Mouse (Mus musculus) forebrain, embryonic 15.5 days (tissue): Measurements from ENCODE around the gene Vdr. TPM values are rescaled to one million over a fixed set of nuclear protein-coding genes. Genes with fewer than 3 reads are reported as not detected.

Experiments used
- ATAC-seq: fragments of 200-750 bp; cut with Nextera tagmentation; replicated peaks from 2 replicates; pipeline ENCODE4 v1.8.0; 2017; ENCODE audit warnings: mild to moderate bottlenecking, moderate TSS enrichment, moderate library complexity
- H3K27ac ChIP-seq: fragments of 300-500 bp; sonication (generic); replicated peaks from 2 replicates; pipeline ENCODE4 v1.5.1; 2015; ENCODE audit warnings: mild to moderate bottlenecking, inconsistent platforms
- H3K27me3 ChIP-seq: fragments of 300-500 bp; sonication (generic); 2 replicates; pipeline ENCODE4 v1.6.1; 2015; ENCODE audit warnings: inconsistent platforms
- H3K36me3 ChIP-seq: fragments of 300-500 bp; sonication (generic); 2 replicates; pipeline ENCODE4 v1.6.1; 2015; ENCODE audit warnings: mild to moderate bottlenecking, inconsistent platforms
- H3K4me1 ChIP-seq: fragments of 300-500 bp; sonication (generic); 2 replicates; pipeline ENCODE4 v1.6.1; 2015; ENCODE audit warnings: inconsistent platforms
- H3K4me2 ChIP-seq: fragments of 300-500 bp; sonication (generic); replicated peaks from 2 replicates; pipeline ENCODE4 v1.6.1; 2015; ENCODE audit warnings: mild to moderate bottlenecking, inconsistent platforms
- H3K4me3 ChIP-seq: fragments of 300-500 bp; sonication (generic); 2 replicates; pipeline ENCODE4 v1.5.1; 2015; ENCODE audit warnings: mild to moderate bottlenecking, inconsistent platforms
- H3K9ac ChIP-seq: fragments of 300-500 bp; sonication (generic); replicated peaks from 2 replicates; pipeline ENCODE4 v1.6.1; 2015; ENCODE audit warnings: mild to moderate bottlenecking, inconsistent platforms
- H3K9me3 ChIP-seq: fragments of 300-500 bp; sonication (generic); 2 replicates; pipeline ENCODE4 v1.6.1; 2016; ENCODE audit warnings: inconsistent platforms
- WGBS: fragments of 180-500 bp; shearing (Covaris S2); methylation state at CpG from one replicate; pipeline ENCODE4 v1.1.7; 2015; ENCODE audit warnings: mixed read lengths; 5-methylcytosine and 5-hydroxymethylcytosine counted together
- polyA plus RNA-seq: library from polyadenylated mRNA; unstranded; fragments of >200 nt; fragmentation: Nextera tagmentation; extraction: Ambion mirVana; gene quantifications from 2 replicates; pipeline ENCODE4 v1.2.1, GENCODE M21; 2015

Gene Vdr
- polyA plus RNA-seq, 1 experiment from 2014 or later, result 0.09 TPM

GRCm38 (mm10) chr15:97841383-97841782 is 69.0 kb downstream of the Vdr start:
- Histone ChIP-seq H3K4me1 (peaks cover 13% of the 10 kb centered on the region), H3K9me3 (no peaks in the 10 kb centered on the region), H3K9ac (no peak overlapping the region), H3K27ac (no peak overlapping the region), H3K27me3 (no peaks in the 10 kb centered on the region), H3K36me3 (no peaks in the 10 kb centered on the region), H3K4me2 (no peak overlapping the region), H3K4me3 (no peak overlapping the region)
- no peak for ATAC-seq
- WGBS, result 95% methylated on average over 6 of the region's 6 CpGs

DNA sequence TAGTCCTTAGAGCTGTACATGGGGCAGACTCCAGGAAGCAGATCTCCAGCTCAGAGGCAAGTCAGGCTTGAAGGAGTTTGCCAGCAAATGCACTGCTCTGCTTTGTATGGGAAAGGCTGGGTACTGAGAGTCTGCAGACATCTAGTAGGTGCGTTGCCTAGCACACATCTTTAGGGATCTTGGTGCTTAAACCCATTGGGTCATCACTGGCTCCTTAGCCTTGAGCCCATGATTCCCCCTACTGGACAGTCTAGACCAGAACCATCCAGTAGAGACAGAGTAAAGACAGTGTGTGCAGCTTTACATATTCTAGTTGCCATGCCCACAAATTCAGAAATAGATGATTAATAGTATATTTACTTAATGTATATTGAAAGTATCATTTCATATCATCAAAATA is 69.6 kb downstream of the Vdr start:
- Histone ChIP-seq H3K9me3 (no peaks in the 10 kb centered on the region), H3K4me2 (no peak overlapping the region), H3K27me3 (no peaks in the 10 kb centered on the region), H3K36me3 (no peaks in the 10 kb centered on the region), H3K9ac (no peak overlapping the region), H3K27ac (no peak overlapping the region), H3K4me3 (no peak overlapping the region), H3K4me1 (peaks cover 18% of the 10 kb centered on the region)
- ATAC-seq, result no peak
- WGBS, result 89% methylated on average over 1 of the region's 1 CpGs

- H3K4me1 ChIP-seq, result peaks cover 18% of the 10 kb centered on the region
- no peak overlapping the region for H3K27ac ChIP-seq
- H3K4me2 ChIP-seq, result no peak overlapping the region
- H3K9me3 ChIP-seq, result no peaks in the 10 kb centered on the region
- ATAC-seq, result no peak
- no peaks in the 10 kb centered on the region for H3K36me3 ChIP-seq
- no peaks in the 10 kb centered on the region for H3K27me3 ChIP-seq
- WGBS, result 54% methylated on average over 3 of the region's 3 CpGs
- no peak overlapping the region for H3K4me3 ChIP-seq
- H3K9ac ChIP-seq, result no peak overlapping the region
These were observed 70.4 kb downstream of the Vdr start for GRCm38 (mm10) chr15:97839991-97840455.

- no peak for ATAC-seq
- Histone ChIP-seq H3K27ac (no peak overlapping the region), H3K4me3 (no peak overlapping the region), H3K36me3 (no peaks in the 10 kb centered on the region), H3K4me1 (peaks cover 18% of the 10 kb centered on the region), H3K27me3 (no peaks in the 10 kb centered on the region), H3K9me3 (no peaks in the 10 kb centered on the region), H3K9ac (no peak overlapping the region), H3K4me2 (no peak overlapping the region)
- 78% methylated on average over 4 of the region's 4 CpGs for WGBS
These were observed 71.0 kb downstream of the Vdr start for GRCm38 (mm10) chr15:97839473-97839872.

DNA sequence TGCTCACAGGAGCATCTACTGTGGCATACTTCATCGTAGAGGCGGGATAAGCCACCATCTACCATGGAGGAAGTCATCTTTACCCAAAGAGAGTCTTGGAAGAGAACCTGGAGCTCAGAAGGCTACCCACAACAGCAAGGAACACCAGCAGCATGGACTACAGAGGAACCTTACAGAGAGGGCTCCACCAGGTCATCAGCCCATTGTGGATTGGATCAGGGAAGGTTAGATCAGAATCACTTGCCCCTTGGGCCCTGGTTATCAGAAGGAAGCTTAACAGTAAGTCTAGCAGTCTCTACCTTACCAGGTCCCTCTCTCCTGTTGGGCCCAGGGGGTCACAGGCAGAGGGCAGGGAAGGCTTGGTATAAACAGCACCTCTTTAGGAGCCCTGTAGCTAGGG is 71.4 kb downstream of the Vdr start:
- H3K27ac ChIP-seq, result no peak overlapping the region
- no peaks in the 10 kb centered on the region for H3K36me3 ChIP-seq
- H3K4me1 ChIP-seq, result peaks cover 18% of the 10 kb centered on the region
- no peaks in the 10 kb centered on the region for H3K27me3 ChIP-seq
- no peak overlapping the region for H3K4me2 ChIP-seq
- ATAC-seq, result no peak
- 90% methylated on average over 2 of the region's 2 CpGs for WGBS
- no peak overlapping the region for H3K9ac ChIP-seq
- H3K4me3 ChIP-seq, result no peak overlapping the region
- no peaks in the 10 kb centered on the region for H3K9me3 ChIP-seq

DNA sequence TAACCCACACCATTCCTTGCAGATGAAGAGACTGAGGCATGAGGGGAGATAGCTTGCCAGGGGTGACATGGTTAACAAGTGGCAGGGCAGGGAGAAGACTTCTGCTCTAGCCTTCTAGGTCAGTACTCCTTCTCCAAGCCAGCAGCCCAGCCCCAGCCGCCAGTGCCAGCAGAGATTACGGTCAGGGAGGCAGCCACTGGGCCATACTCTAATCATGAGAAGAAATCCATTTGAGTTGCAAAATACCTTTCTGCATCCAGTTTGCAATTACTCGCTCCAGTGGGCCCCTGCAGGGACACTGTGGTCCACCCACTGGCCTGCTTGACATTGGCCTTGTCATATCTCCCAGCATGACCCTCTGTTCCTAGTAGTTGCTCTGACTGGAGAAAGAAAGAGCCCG is 72.0 kb downstream of the Vdr start:
- H3K27me3 ChIP-seq, result no peaks in the 10 kb centered on the region
- no peak overlapping the region for H3K4me2 ChIP-seq
- no peaks in the 10 kb centered on the region for H3K9me3 ChIP-seq
- H3K9ac ChIP-seq, result no peak overlapping the region
- H3K36me3 ChIP-seq, result no peaks in the 10 kb centered on the region
- 61% methylated on average over 4 of the region's 4 CpGs for whole genome bisulfite sequencing
- H3K27ac ChIP-seq, result no peak overlapping the region
- H3K4me3 ChIP-seq, result no peak overlapping the region
- no peak for ATAC-seq
- H3K4me1 ChIP-seq, result peaks cover 18% of the 10 kb centered on the region

DNA sequence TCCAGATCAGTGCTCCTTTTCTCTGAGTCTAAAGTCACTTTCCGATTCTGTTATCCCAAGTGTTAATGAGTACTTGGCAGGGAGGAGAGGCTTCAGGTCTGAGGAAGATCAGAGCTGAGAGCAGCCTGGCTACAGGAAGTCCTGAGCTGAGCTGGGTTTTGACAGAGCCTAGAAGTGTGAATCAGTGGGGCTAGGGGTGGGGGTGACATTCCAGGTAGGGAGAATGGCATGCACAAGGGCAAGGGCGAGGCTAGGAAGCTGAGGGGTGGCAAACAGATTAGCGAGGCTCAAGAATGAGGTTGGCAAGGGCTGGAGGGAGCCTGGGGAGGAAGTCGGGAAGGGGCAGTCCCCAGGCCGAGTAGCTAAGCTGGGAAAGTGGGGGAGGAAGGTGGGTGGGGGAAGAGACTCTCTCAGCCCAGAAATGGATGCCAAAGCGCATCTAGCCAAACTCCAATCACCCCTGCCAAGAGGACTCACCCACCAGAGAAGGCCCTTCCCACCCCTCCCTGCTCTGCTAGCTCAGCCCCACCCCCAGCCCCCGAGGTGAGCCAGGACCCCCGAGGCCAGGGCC is 72.9 kb downstream of the Vdr start:
- Histone ChIP-seq H3K9me3 (no peaks in the 10 kb centered on the region), H3K4me1 (peaks cover 19% of the 10 kb centered on the region), H3K36me3 (no peaks in the 10 kb centered on the region), H3K4me3 (no peak overlapping the region), H3K4me2 (no peak overlapping the region), H3K27ac (0 out of 2 replicates have a peak overlapping the region, but pooled peaks have one; percentile 46), H3K27me3 (no peaks in the 10 kb centered on the region), H3K9ac (no peak overlapping the region)
- no peak; the same call in 1 of the 2 replicates for ATAC-seq
- 29% methylated on average over 8 of the region's 8 CpGs for WGBS

DNA sequence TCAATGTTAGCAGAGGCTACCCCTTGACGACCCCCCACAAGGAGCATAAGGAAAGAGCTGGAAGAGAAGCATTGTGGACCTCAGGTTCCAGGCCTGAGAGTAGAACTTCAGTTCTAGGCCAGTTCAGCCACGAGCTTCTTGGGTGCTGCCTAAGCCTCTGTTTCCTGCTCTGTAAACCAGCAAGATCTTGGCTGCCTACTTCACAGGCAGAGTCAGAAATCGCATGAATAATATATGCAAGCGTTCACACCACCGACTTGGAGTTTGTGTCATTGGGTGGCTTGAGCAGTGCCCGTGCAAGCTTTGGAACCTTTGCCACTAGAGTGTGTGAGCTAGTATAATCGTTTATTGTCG is 73.6 kb downstream of the Vdr start:
- H3K36me3 ChIP-seq, result no peaks in the 10 kb centered on the region
- H3K9me3 ChIP-seq, result no peaks in the 10 kb centered on the region
- H3K27me3 ChIP-seq, result no peaks in the 10 kb centered on the region
- no peak overlapping the region for H3K4me2 ChIP-seq
- ATAC-seq, result no peak
- H3K27ac ChIP-seq, result no peak overlapping the region
- peaks cover 26% of the 10 kb centered on the region for H3K4me1 ChIP-seq
- no peak overlapping the region for H3K4me3 ChIP-seq
- H3K9ac ChIP-seq, result no peak overlapping the region
- 54% methylated on average over 8 of the region's 8 CpGs for WGBS

GRCm38 (mm10) chr15:97836153-97836893 is 74.1 kb downstream of the Vdr start:
- WGBS, result 50% methylated on average over 17 of the region's 17 CpGs
- Histone ChIP-seq H3K4me3 (no peak overlapping the region), H3K36me3 (no peaks in the 10 kb centered on the region), H3K27me3 (no peaks in the 10 kb centered on the region), H3K9me3 (no peaks in the 10 kb centered on the region), H3K4me2 (no peak overlapping the region), H3K27ac (no peak overlapping the region), H3K9ac (no peak overlapping the region), H3K4me1 (peaks cover 27% of the 10 kb centered on the region)
- no peak for ATAC-seq

- Histone ChIP-seq H3K27ac (no peak overlapping the region), H3K9me3 (no peaks in the 10 kb centered on the region), H3K27me3 (no peaks in the 10 kb centered on the region), H3K4me1 (peaks cover 53% of the 10 kb centered on the region), H3K36me3 (no peaks in the 10 kb centered on the region), H3K4me3 (no peak overlapping the region), H3K4me2 (no peak overlapping the region), H3K9ac (no peak overlapping the region)
- WGBS, result 53% methylated on average over 9 of the region's 9 CpGs
- ATAC-seq, result no peak
These were observed 77.5 kb downstream of the Vdr start for GRCm38 (mm10) chr15:97832764-97833479.

DNA sequence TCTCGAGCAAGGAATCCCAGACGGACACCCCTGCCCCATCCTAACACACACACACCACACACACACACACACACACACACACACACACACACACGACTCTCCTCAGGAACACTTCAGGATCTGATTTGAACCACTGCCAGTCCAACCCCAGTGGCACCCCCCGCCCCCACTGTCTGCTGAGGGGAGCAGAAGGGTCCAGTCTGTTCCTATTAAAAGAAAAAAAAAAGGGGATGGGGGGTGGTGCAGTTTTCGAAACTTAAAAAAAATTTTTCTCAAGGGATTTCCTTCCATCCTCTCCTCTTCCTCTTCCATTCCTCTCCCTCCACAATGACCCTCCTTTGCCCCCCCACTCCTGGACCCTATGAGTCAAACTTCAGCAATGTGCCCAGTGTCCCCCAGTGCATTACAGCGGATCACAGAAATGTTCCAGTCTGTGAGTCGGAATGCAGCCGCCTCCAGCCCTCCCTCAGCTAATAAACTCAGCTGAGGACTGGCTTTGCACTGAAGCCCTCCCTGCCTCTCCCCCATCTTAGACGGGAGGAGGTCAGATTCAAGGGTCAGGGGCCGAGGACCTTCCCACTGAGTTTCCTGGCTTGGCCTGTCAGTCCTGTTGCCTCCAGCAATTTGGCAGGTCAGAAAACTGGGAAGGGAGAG is 78.3 kb downstream of the Vdr start:
- H3K27ac ChIP-seq, result peak overlapping the region; percentile 89
- H3K9me3 ChIP-seq, result no peaks in the 10 kb centered on the region
- H3K36me3 ChIP-seq, result no peaks in the 10 kb centered on the region
- H3K4me2 ChIP-seq, result peak overlapping the region; percentile 52
- H3K4me1 ChIP-seq, result peaks cover 48% of the 10 kb centered on the region
- peak overlapping the region; percentile 67 for H3K4me3 ChIP-seq
- no peaks in the 10 kb centered on the region for H3K27me3 ChIP-seq
- peak overlapping the region; percentile 92 for H3K9ac ChIP-seq
- WGBS, result 9% methylated on average over 10 of the region's 10 CpGs
- no peak; the same call in 1 of the 2 replicates for ATAC-seq
